Mouse (Mus musculus) neural tube, embryonic 11.5 days (tissue): ENCODE measurements around the gene Fgfr4. TPM values are rescaled to one million over a fixed set of nuclear protein-coding genes. Genes with fewer than 3 reads are reported as not detected.
A peak's percentile ranks its signal among the peaks of the same experiment; 100 is the strongest.

ENCODE experiments used
- ATAC-seq: fragments of 200-750 bp; cut with Nextera tagmentation; 2 replicates; pipeline ENCODE4 v1.8.0; 2017; ENCODE audit warnings: moderate number of reproducible peaks, mild to moderate bottlenecking, moderate TSS enrichment, moderate library complexity; ENCODE audit not compliant: insufficient read depth, low FRiP score, low TSS enrichment
- DNase-seq: peaks from one replicate; pipeline ENCODE4 v3.0.0-alpha.2; 2015; ENCODE audit warnings: low spot score
- H3K27ac ChIP-seq: fragments of 300-500 bp; sonication (generic); 2 replicates; pipeline ENCODE4 v1.5.1; 2014; ENCODE audit warnings: low read depth, mild to moderate bottlenecking, low read length
- H3K27me3 ChIP-seq: fragments of 300-500 bp; sonication (generic); 2 replicates; pipeline ENCODE4 v1.6.1; 2014; ENCODE audit warnings: mild to moderate bottlenecking, low read length, mixed read lengths; ENCODE audit not compliant: control insufficient read depth, insufficient read depth
- H3K36me3 ChIP-seq: fragments of 300-500 bp; sonication (generic); 2 replicates; pipeline ENCODE4 v1.6.1; 2014; ENCODE audit warnings: mild to moderate bottlenecking, low read length, moderate library complexity, mixed read lengths; ENCODE audit not compliant: control insufficient read depth, insufficient read depth
- H3K4me1 ChIP-seq: fragments of 300-500 bp; sonication (generic); 2 replicates; pipeline ENCODE4 v1.6.1; 2014; ENCODE audit warnings: low read length, mixed read lengths; ENCODE audit not compliant: control insufficient read depth, insufficient read depth
- H3K4me2 ChIP-seq: fragments of 300-500 bp; sonication (generic); 2 replicates; pipeline ENCODE4 v1.6.1; 2014; ENCODE audit warnings: low read depth, mild to moderate bottlenecking, moderate library complexity
- H3K4me3 ChIP-seq: fragments of 300-500 bp; sonication (generic); 2 replicates; pipeline ENCODE4 v1.5.1; 2014; ENCODE audit warnings: low read depth, low read length
- H3K9ac ChIP-seq: fragments of 300-500 bp; sonication (generic); 2 replicates; pipeline ENCODE4 v1.6.1; 2014; ENCODE audit warnings: mild to moderate bottlenecking, low read length
- H3K9me3 ChIP-seq: fragments of 300-500 bp; sonication (generic); 2 replicates; pipeline ENCODE4 v1.6.1; 2016; ENCODE audit warnings: low read length; ENCODE audit not compliant: control insufficient read depth
- WGBS: fragments of 180-500 bp; shearing (Covaris S2); extraction: QIAGEN DNeasy Blood & Tissue Kit; methylation state at CpG from one replicate; pipeline ENCODE4 v1.1.7; 2014; 5-methylcytosine and 5-hydroxymethylcytosine counted together
- polyA plus RNA-seq: library from polyadenylated mRNA; unstranded; fragments of >200 nt; fragmentation: Nextera tagmentation; extraction: Ambion mirVana; gene quantifications from 2 replicates; pipeline ENCODE4 v1.2.1, GENCODE M21; 2014

Fgfr4 gene
- polyA plus RNA-seq, 1 experiment from 2014 or later, result 3.0 TPM

DNA sequence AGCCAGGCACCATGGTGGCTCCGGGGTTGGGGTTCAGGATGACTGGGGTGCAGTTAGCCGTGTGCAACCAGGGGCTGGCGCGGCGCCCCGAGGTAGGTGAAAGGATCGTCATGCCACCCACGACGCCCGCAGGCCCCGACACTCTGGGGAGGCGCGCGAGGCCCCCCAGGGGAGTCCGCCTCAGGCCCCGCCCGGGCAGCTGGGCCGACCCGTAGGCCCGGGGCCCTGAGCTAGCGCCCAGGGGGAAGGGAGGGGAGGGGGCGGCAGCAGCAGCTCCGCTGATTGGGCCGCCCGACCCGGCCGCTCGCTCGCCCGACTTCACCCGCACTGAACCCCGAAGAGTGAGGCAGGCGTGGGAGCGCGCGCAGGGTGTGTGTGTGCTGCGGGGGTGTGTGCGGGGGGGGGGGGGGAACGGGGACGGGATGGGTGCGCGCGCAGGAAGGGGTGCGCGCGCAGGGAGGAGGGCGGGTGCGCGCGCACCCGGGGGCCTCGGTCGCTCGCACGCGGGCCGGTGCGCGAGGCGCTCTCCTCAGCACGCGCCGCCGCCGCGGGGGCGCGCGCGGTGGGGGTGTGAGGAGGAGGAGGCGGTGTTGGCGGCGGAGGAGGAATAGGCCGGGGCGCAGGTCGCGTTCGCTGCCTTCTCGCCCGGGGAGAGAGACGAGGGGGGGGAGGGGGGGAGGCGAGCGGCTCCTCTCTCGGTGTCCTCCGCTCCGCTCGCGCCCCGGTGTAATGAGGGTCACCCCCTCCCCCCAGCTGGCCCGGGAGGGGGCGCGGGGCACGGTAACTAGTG lies 59.0 kb downstream of the Fgfr4 start:
- H3K4me2 ChIP-seq, result peak overlapping the region; percentile 91
- WGBS, result 0% methylated on average over 22 of the region's 93 CpGs
- DNase-seq (peak; percentile 97), ATAC-seq (peak; percentile 79)
- peaks cover 44% of the 10 kb centered on the region for H3K4me1 ChIP-seq
- H3K27ac ChIP-seq, result peak overlapping the region; percentile 98
- no peaks in the 10 kb centered on the region for H3K27me3 ChIP-seq
- H3K9ac ChIP-seq, result peak overlapping the region; percentile 98
- H3K36me3 ChIP-seq, result peaks cover 2% of the 10 kb centered on the region; the same call in 1 of the 2 replicates
- peak overlapping the region; percentile 56 for H3K4me3 ChIP-seq
- H3K9me3 ChIP-seq, result no peaks in the 10 kb centered on the region

DNA sequence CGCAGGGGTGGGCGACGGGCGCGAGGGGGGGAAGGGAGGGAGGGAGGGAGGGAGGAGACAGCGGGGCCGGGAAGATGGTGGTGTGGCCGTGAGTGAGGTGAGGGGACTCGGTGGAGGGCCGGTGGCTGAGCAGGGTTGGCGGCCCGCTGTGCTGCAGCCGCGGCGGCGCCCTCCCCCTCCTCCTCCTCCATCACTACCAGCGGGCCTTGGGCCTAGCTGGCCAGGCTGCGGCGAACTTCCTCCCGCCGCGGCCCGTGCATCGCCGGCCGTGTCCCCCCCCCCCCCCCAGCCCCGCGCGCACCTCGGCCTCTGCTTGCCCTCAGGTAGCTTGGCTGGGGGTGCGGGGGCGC lies 59.5 kb downstream of the Fgfr4 start:
- H3K4me1 ChIP-seq, result peaks cover 45% of the 10 kb centered on the region
- peak overlapping the region; percentile 98 for H3K9ac ChIP-seq
- ATAC-seq (peak; percentile 54), DNase-seq (no peak)
- H3K4me3 ChIP-seq, result peak overlapping the region; percentile 56
- no peaks in the 10 kb centered on the region for H3K9me3 ChIP-seq
- 0% methylated on average over 9 of the region's 32 CpGs for WGBS
- peak overlapping the region; percentile 98 for H3K27ac ChIP-seq
- H3K4me2 ChIP-seq, result peak overlapping the region; percentile 91
- no peaks in the 10 kb centered on the region for H3K27me3 ChIP-seq
- H3K36me3 ChIP-seq, result peaks cover 2% of the 10 kb centered on the region; the same call in 1 of the 2 replicates

DNA sequence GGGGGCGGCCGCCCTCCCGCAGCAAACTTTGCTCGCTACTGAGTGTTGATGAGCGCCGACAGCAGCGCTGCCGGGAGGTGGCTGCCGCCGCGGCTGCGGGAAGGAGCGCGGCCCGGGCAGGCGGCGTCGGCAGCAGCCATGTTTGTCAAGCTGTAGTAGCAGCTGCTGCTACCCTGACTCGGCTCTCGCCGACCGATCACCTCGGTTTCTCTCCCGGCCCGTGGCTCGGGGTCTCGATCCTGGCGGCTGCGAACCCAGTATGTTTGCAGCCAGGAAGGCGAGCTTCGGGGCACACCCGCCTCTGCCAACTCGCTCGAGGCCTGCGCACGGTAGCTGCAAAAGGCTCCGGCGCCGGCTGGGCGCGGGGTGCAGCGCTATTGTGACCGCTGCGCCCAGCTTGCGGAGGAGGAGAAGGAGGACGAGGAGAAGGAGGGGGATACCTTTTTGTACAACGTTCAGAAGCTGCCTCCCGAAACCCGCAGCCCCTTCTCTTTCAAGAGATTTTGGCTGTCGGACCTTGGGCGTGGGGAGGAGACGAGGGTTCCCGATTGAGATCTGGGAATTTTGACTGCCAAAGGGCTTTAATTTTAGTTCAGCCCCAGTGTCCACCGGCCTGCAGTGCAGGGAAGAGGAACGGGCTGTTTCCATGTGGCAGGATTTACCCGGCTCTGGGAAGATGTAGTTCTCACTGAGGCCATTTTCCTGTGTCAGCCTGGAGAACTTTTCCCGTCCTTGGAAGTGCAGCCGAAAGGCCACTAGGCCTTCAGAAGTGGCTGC lies 60.1 kb downstream of the Fgfr4 start:
- ATAC-seq (no peak), DNase-seq (peak; percentile 75)
- peak overlapping the region; percentile 98 for H3K27ac ChIP-seq
- peaks cover 4% of the 10 kb centered on the region; the same call in 1 of the 2 replicates for H3K36me3 ChIP-seq
- WGBS, result under 1% methylated on average over 48 of the region's 58 CpGs
- H3K9ac ChIP-seq, result peak overlapping the region; percentile 98
- H3K4me3 ChIP-seq, result peak overlapping the region; percentile 56
- peak overlapping the region; percentile 91 for H3K4me2 ChIP-seq
- H3K27me3 ChIP-seq, result no peaks in the 10 kb centered on the region
- H3K9me3 ChIP-seq, result no peaks in the 10 kb centered on the region
- peaks cover 45% of the 10 kb centered on the region for H3K4me1 ChIP-seq

DNA sequence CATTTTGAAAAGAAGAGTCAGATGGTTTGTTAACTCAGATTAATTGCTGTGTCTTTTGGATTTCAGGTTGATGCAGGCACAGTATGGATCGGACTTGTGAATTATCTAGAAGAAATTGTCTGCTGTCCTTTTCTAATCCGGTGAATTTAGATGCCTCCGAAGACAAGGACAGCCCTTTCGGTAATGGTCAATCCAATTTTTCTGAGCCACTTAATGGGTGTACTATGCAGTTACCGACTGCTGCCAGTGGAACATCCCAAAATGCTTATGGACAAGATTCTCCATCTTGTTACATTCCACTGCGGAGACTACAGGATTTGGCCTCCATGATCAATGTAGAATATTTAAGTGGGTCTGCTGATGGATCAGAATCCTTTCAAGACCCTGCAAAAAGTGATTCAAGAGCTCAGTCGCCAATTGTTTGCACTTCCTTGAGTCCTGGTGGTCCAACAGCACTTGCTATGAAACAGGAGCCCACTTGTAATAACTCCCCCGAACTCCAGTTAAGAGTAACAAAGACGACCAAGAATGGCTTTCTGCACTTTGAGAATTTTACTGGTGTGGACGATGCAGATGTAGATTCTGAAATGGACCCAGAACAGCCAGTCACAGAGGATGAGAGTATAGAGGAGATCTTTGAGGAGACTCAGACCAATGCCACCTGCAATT lies 60.8 kb downstream of the Fgfr4 start:
- ATAC-seq, result no peak
- peak overlapping the region; percentile 98 for H3K9ac ChIP-seq
- no peaks in the 10 kb centered on the region for H3K9me3 ChIP-seq
- H3K4me1 ChIP-seq, result peaks cover 45% of the 10 kb centered on the region
- no peaks in the 10 kb centered on the region for H3K27me3 ChIP-seq
- peaks cover 4% of the 10 kb centered on the region; the same call in 1 of the 2 replicates for H3K36me3 ChIP-seq
- H3K4me3 ChIP-seq, result peak overlapping the region; percentile 56
- 68% methylated on average over 10 of the region's 10 CpGs for WGBS
- DNase-seq, result no peak
- peak overlapping the region; percentile 91 for H3K4me2 ChIP-seq
- H3K27ac ChIP-seq, result peak overlapping the region; percentile 98

Other genes starting within 250 kb of the Fgfr4 start
- gene Unc5a, start 203.2 kb upstream of the Fgfr4 start, polyA plus RNA-seq, result 6.7 and 7.5 TPM in 2 replicates
- 1.1 and 1.5 TPM in 2 replicates for gene Hk3, start 131.3 kb upstream of the Fgfr4 start, polyA plus RNA-seq
- gene Uimc1, start 52.3 kb upstream of the Fgfr4 start, polyA plus RNA-seq, result 28.7 and 29.9 TPM in 2 replicates
- 21.6 and 22.0 TPM in 2 replicates for gene Zfp346, start 47.3 kb upstream of the Fgfr4 start, polyA plus RNA-seq
- gene Gm17617, start 19.1 kb upstream of the Fgfr4 start, polyA plus RNA-seq, result not detected in 2 replicates
- gene Nsd1, start 57.1 kb downstream of the Fgfr4 start, polyA plus RNA-seq, result 68.2 and 69.8 TPM in 2 replicates
- gene Prelid1, start 167.9 kb downstream of the Fgfr4 start, polyA plus RNA-seq, result 406 and 417 TPM in 2 replicates
- 89.7 and 90.6 TPM in 2 replicates for gene Rab24, start 169.3 kb downstream of the Fgfr4 start, polyA plus RNA-seq
- 29.5 and 31.6 TPM in 2 replicates for gene Mxd3, start 177.2 kb downstream of the Fgfr4 start, polyA plus RNA-seq
- 82.1 and 94.8 TPM in 2 replicates for gene Lman2, start 210.1 kb downstream of the Fgfr4 start, polyA plus RNA-seq
- gene Rgs14, start 217.1 kb downstream of the Fgfr4 start, polyA plus RNA-seq, result 0.59 and 0.97 TPM in 2 replicates
- 0.13 TPM in 1 of 2 replicates, not detected in the other for gene Slc34a1, start 245.5 kb downstream of the Fgfr4 start, polyA plus RNA-seq